Mouse (Mus musculus): ENCODE data around the gene Serpina3c. TPM values are rescaled to one million over a fixed set of nuclear protein-coding genes. Genes with fewer than 3 reads are reported as not detected.

Serpina3c gene
- total and polyA plus RNA-seq, 2 experiments from 2014 or later, result 0.09 TPM; not detected in 1

DNA sequence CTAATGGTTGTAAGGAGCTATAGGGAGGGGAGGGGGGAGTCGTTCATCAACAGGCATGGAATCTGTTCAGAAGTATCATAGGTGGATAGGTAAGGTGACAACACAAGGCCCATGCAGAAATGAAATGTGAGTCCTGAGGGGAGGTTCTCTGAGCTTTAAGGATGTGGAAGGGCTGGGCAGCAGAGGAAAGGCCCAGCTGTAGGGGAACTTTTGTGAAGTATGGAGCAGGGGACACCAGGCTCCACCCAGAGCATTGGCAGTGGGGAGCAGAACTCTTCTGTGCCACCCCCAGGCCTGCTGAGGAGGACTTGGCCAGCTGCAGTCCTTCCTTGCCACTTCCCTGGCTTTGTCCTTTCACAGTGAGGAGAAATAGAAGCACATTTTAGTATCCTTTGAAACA is 12.2 kb downstream of the Serpina3c start:
- Histone ChIP-seq H3K36me3 (ENCODE audit: insufficient read depth, low read length) (no peaks in the 10 kb centered on the region), H3K9ac (replicated peaks; ENCODE audit: low read length) (no peak overlapping the region), H3K4me3 (ENCODE audit: low read length) (no peak overlapping the region), H3K4me2 (ENCODE audit: low read depth, low read length) (no peak overlapping the region), H3K27ac (no peak overlapping the region), H3K9me3 (ENCODE audit: low read length) (no peaks in the 10 kb centered on the region), H3K4me1 (ENCODE audit: insufficient read depth, low read length) (no peaks in the 10 kb centered on the region), H3K27me3 (ENCODE audit: insufficient read depth, low read length) (no peaks in the 10 kb centered on the region)
- TF ChIP-seq CTCF (IDR thresholded peaks at IDR 0.05; ENCODE audit: low read depth), result no peak
- ATAC-seq (no peak), DNase-seq (ENCODE audit: low spot score) (no peak)
- 81% methylated on average over 1 of the region's 1 CpGs for WGBS

DNA sequence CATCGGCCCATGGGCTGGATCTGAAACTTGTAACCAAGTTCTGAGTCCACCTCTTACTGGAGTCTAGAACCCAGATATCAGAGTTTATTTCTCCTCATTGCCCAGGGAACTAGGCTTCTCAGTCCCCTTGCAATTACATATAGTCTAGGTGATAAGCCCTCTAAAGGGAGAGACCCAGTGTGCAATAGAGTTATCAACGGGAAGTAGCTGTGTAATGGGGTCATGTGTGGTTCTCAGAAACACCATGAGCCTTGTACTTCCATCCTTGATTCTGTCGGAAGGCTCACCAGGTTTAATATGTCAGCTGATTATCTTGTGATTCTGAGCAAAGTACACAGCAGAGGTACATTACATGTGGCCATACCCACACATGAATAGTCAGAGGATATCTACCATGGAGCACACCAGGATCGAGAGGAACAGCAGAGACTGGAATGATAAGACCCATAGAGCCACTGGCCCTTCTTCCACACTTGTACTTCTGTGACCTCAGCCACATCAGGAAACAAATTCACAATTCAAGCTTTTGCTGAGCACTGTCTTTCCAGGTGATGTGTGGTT is 13.0 kb downstream of the Serpina3c start:
- H3K4me3 ChIP-seq (ENCODE audit: low read length), result no peak overlapping the region
- 88% methylated on average over 4 of the region's 4 CpGs for WGBS
- no peak overlapping the region for H3K4me2 ChIP-seq (ENCODE audit: low read depth, low read length)
- no peak overlapping the region for H3K27ac ChIP-seq
- DNase-seq (ENCODE audit: low spot score), result no peak
- H3K9me3 ChIP-seq (ENCODE audit: low read length), result no peaks in the 10 kb centered on the region
- no peak overlapping the region for H3K9ac ChIP-seq (replicated peaks; ENCODE audit: low read length)
- TF ChIP-seq CTCF (IDR thresholded peaks at IDR 0.05; ENCODE audit: low read depth), result no peak
- no peaks in the 10 kb centered on the region for H3K36me3 ChIP-seq (ENCODE audit: insufficient read depth, low read length)
- H3K4me1 ChIP-seq (ENCODE audit: insufficient read depth, low read length), result no peaks in the 10 kb centered on the region
- no peak for ATAC-seq
- H3K27me3 ChIP-seq (ENCODE audit: insufficient read depth, low read length), result no peaks in the 10 kb centered on the region

DNA sequence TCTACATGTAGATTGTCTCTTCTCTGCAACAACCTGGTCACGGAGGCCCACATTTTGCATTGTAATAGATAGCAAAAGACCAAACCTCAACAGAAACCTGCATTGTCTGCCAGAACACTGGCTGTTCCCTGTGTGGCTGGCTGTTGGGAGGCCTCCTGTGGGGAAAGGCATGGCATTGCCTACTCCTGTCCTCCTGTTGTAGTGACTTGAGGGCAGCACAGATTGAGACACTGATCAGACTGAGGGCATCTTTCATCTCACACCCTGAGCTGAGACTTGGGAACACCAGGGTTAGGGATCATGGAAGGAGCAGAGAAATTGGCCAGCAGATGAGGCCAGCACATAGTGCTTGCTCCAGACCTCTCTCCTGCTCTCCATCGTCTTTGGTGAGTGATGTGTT is 15.5 kb downstream of the Serpina3c start:
- no peaks in the 10 kb centered on the region for H3K4me1 ChIP-seq (ENCODE audit: insufficient read depth, low read length)
- H3K9ac ChIP-seq (replicated peaks; ENCODE audit: low read length), result no peak overlapping the region
- no peaks in the 10 kb centered on the region for H3K9me3 ChIP-seq (ENCODE audit: low read length)
- no peak for DNase-seq (ENCODE audit: low spot score)
- no peaks in the 10 kb centered on the region for H3K27me3 ChIP-seq (ENCODE audit: insufficient read depth, low read length)
- 82% methylated on average over 2 of the region's 2 CpGs for WGBS
- H3K27ac ChIP-seq, result no peak overlapping the region
- no peak for TF ChIP-seq CTCF (IDR thresholded peaks at IDR 0.05; ENCODE audit: low read depth)
- no peaks in the 10 kb centered on the region for H3K36me3 ChIP-seq (ENCODE audit: insufficient read depth, low read length)
- no peak for ATAC-seq
- H3K4me3 ChIP-seq (ENCODE audit: low read length), result no peak overlapping the region
- no peak overlapping the region for H3K4me2 ChIP-seq (ENCODE audit: low read depth, low read length)

DNA sequence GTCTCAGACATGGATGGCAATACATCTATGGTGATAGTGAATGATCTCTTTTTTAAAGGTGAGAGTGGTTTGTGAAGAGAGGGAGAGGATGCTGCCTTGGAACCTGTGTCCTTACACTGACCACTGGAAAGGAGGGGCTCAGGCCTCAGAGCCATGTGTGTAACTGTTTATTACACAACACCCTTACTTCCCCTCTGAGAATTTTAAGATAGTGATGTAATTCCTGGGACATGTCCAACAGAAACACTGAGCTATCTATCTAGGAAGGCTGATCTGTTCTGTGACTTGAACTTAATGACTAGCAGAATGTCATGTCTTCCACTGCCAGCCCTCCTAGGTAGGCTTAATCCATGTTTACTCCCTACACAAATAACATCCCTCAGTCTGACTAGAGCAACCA is 22.6 kb downstream of the Serpina3c start:
- no peaks in the 10 kb centered on the region for H3K4me1 ChIP-seq (ENCODE audit: insufficient read depth, low read length)
- no peak overlapping the region for H3K4me2 ChIP-seq (ENCODE audit: low read depth, low read length)
- no peak overlapping the region for H3K27ac ChIP-seq
- no peaks in the 10 kb centered on the region for H3K9me3 ChIP-seq (ENCODE audit: low read length)
- no peak overlapping the region for H3K4me3 ChIP-seq (ENCODE audit: low read length)
- no peaks in the 10 kb centered on the region for H3K36me3 ChIP-seq (ENCODE audit: insufficient read depth, low read length)
- H3K27me3 ChIP-seq (ENCODE audit: insufficient read depth, low read length), result no peaks in the 10 kb centered on the region
- ATAC-seq, result no peak
- TF ChIP-seq CTCF (IDR thresholded peaks at IDR 0.05; ENCODE audit: low read depth), result no peak
- no peak overlapping the region for H3K9ac ChIP-seq (replicated peaks; ENCODE audit: low read length)
- DNase-seq (ENCODE audit: low spot score), result no peak

DNA sequence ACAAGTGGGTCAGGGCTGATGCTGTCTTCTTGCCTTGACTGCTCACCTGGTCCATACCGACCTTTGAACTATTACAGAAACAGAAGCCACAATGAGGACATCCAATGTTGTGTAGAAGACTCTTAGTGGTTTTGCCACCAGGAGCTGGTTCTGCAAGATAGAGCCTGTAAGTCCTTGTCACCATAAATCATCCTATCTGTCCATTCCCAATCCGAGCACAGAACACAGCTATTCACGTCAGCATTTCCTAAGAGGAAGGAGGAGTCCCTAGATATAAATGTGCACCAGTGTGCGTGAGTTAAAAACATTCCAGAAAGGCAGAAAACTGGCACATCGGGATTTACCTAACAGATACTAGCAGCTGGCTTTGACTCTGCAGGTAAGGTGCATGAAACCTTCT is 26.0 kb downstream of the Serpina3c start, which contains the start of gene Serpina3b:
Gene Serpina3b, plus strand, starts transcription at position 301 of the 400 bp plus-strand sequence.
- no peak for TF ChIP-seq CTCF (IDR thresholded peaks at IDR 0.05; ENCODE audit: low read depth)
- H3K27me3 ChIP-seq (ENCODE audit: insufficient read depth, low read length), result no peaks in the 10 kb centered on the region
- no peaks in the 10 kb centered on the region for H3K4me1 ChIP-seq (ENCODE audit: insufficient read depth, low read length)
- WGBS, result 86% methylated on average over 5 of the region's 5 CpGs
- no peak within 1 kb of the TSS for H3K9ac ChIP-seq (replicated peaks; ENCODE audit: low read length)
- H3K9me3 ChIP-seq (ENCODE audit: low read length), result no peaks in the 10 kb centered on the region
- no peak within 1 kb of the TSS for H3K27ac ChIP-seq
- H3K4me2 ChIP-seq (ENCODE audit: low read depth, low read length), result no peak within 1 kb of the TSS
- DNase-seq (ENCODE audit: low spot score) (no peak), ATAC-seq (no peak)
- H3K4me3 ChIP-seq (ENCODE audit: low read length), result no peak within 1 kb of the TSS
- H3K36me3 ChIP-seq (ENCODE audit: insufficient read depth, low read length), result no peaks in the 10 kb centered on the region

DNA sequence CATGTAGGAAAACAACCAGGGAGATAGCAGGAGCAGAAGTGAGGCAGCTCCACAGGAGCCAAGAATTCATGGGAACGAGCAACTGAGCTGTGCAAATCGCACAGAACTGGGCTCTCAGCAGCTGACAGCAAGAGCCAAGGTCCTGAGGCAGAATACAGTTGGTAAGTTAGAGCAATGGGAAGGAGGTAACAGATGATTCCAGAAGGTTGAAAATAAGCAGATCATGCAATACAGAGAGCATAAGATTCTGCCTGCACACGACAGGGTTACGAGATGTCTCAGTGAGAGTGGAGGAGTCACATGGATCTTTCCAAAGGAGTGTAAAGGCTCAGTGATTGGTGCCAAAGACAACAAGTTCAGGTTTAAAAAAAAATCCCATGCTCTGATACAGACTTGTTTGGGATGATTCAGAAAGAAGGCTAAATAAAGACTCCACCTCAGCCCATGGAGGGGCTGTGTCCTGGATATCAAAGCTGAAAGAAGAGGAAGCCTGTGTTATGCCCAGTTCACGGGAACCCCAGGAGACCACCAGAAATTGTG is 28.6 kb downstream of the Serpina3c start:
- ATAC-seq (no peak), DNase-seq (ENCODE audit: low spot score) (no peak)
- Histone ChIP-seq H3K4me3 (ENCODE audit: low read length) (no peak overlapping the region), H3K9ac (replicated peaks; ENCODE audit: low read length) (no peak overlapping the region), H3K4me1 (ENCODE audit: insufficient read depth, low read length) (no peaks in the 10 kb centered on the region), H3K4me2 (ENCODE audit: low read depth, low read length) (no peak overlapping the region), H3K9me3 (ENCODE audit: low read length) (no peaks in the 10 kb centered on the region), H3K27me3 (ENCODE audit: insufficient read depth, low read length) (no peaks in the 10 kb centered on the region), H3K27ac (no peak overlapping the region), H3K36me3 (ENCODE audit: insufficient read depth, low read length) (no peaks in the 10 kb centered on the region)
- no peak for TF ChIP-seq CTCF (IDR thresholded peaks at IDR 0.05; ENCODE audit: low read depth)
- WGBS, result 85% methylated on average over 5 of the region's 5 CpGs

DNA sequence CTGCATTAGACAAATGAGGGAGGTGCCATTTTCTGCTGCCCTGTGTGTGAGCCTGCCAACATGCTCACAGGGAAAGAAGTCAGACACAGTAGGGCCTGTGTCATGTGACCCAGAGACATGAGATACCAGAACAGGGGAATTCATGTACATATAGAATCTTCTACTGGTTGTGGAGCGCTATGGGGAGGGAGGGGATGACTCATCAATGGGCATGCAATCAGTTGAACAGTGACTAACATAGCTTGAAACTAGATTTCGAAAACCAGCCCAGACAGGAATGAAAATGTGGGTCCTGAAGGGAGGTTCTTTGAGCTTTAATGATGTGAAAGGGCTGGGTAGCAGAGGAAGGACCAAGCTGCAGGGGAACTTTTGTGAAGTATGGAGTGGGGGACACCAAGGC is 29.7 kb downstream of the Serpina3c start:
- Histone ChIP-seq H3K9ac (replicated peaks; ENCODE audit: low read length) (no peak overlapping the region), H3K36me3 (ENCODE audit: insufficient read depth, low read length) (no peaks in the 10 kb centered on the region), H3K27me3 (ENCODE audit: insufficient read depth, low read length) (no peaks in the 10 kb centered on the region), H3K4me2 (ENCODE audit: low read depth, low read length) (no peak overlapping the region), H3K4me3 (ENCODE audit: low read length) (no peak overlapping the region), H3K4me1 (ENCODE audit: insufficient read depth, low read length) (no peaks in the 10 kb centered on the region), H3K27ac (no peak overlapping the region), H3K9me3 (ENCODE audit: low read length) (no peaks in the 10 kb centered on the region)
- DNase-seq (ENCODE audit: low spot score) (no peak), ATAC-seq (no peak)
- 73% methylated on average over 2 of the region's 2 CpGs for WGBS
- TF ChIP-seq CTCF (IDR thresholded peaks at IDR 0.05; ENCODE audit: low read depth), result no peak
